Mouse (Mus musculus) spleen, adult 2 months (tissue): ENCODE results near the gene Serpinb9. TPM values are rescaled to one million over a fixed set of nuclear protein-coding genes. Genes with fewer than 3 reads are reported as not detected.

ENCODE experiments used
- DNase-seq, 2 experiments: peaks; one replicate each; pipeline versions ENCODE4 v3.0.0 to v3.0.0-alpha.2; 2012 to 2021; ENCODE audit warnings: low spot score in 2 of 2, low read depth in 1 of 2
- H3K27ac ChIP-seq: fragments of 200-500 bp; 2 replicates; pipeline ENCODE4 v1.5.1; 2012; ENCODE audit warnings: low read length, inconsistent platforms; ENCODE audit not compliant: insufficient read depth
- H3K27me3 ChIP-seq: fragments of 200-500 bp; 2 replicates; pipeline ENCODE4 v1.6.1; 2012; ENCODE audit warnings: mild to moderate bottlenecking, moderate library complexity, low read length, inconsistent platforms; ENCODE audit not compliant: control insufficient read depth, insufficient read depth
- H3K36me3 ChIP-seq: fragments of 200-500 bp; 2 replicates; pipeline ENCODE4 v1.6.1; 2012; ENCODE audit warnings: mild to moderate bottlenecking, low read length, inconsistent platforms; ENCODE audit not compliant: control insufficient read depth, insufficient read depth
- H3K4me1 ChIP-seq: fragments of 200-500 bp; 2 replicates; pipeline ENCODE4 v1.6.1; 2011; ENCODE audit warnings: inconsistent platforms; ENCODE audit not compliant: control insufficient read depth, insufficient read depth, insufficient read length
- H3K4me3 ChIP-seq: fragments of 200-500 bp; 2 replicates; pipeline ENCODE4 v1.5.1; 2011; ENCODE audit warnings: mild to moderate bottlenecking, inconsistent platforms; ENCODE audit not compliant: insufficient read depth, insufficient read length; ENCODE audit errors: extremely low read depth
- CTCF ChIP-seq: fragments of 200-500 bp; IDR thresholded peaks from 2 replicates; pipeline ENCODE4 v1.5.1; 2011; ENCODE audit warnings: mild to moderate bottlenecking, inconsistent platforms; ENCODE audit not compliant: insufficient read depth, insufficient read length, insufficient replicate concordance; ENCODE audit errors: extremely low read depth
- POLR2A ChIP-seq: fragments of 200-500 bp; IDR thresholded peaks from 2 replicates; pipeline ENCODE4 v1.6.1; 2011; ENCODE audit warnings: low read depth, low read length, inconsistent platforms
- WGBS: fragments of 180-500 bp; shearing (Covaris S2); methylation state at CpG from one replicate; pipeline ENCODE4 v1.1.7; 2018; 5-methylcytosine and 5-hydroxymethylcytosine counted together
- polyA plus RNA-seq: library from polyadenylated mRNA; depleted of rRNA; stranded (reverse); fragments of >200 nt; gene quantifications from 2 replicates; pipeline ENCODE4 v1.2.3, GENCODE M21; 2012

Serpinb9 gene
- polyA plus RNA-seq, 1 experiment: 7.0 TPM

GRCm38 (mm10) chr13:33001341-33001740, 1.7 kb upstream of the Serpinb9 start:
- no peak for TF ChIP-seq CTCF
- TF ChIP-seq POLR2A: no peak
- Histone ChIP-seq H3K4me1 (peaks cover 5% of the 10 kb centered on the region; the same call in 1 of the 2 replicates), H3K27ac (no peak overlapping the region), H3K27me3 (no peaks in the 10 kb centered on the region), H3K4me3 (no peak overlapping the region), H3K36me3 (no peaks in the 10 kb centered on the region)
- peak in 1 of 2 experiments; percentile 18 for DNase-seq
- WGBS: 69% methylated on average over 5 of the region's 5 CpGs

GRCm38 (mm10) chr13:33003523-33004413, 718 bp downstream of the Serpinb9 start:
- Histone ChIP-seq H3K27me3 (no peaks in the 10 kb centered on the region), H3K4me1 (peaks cover 5% of the 10 kb centered on the region; the same call in 1 of the 2 replicates), H3K36me3 (peaks cover 3% of the 10 kb centered on the region), H3K27ac (peak overlapping the region; percentile 49), H3K4me3 (peak overlapping the region; percentile 56)
- no peak for TF ChIP-seq POLR2A
- TF ChIP-seq CTCF: no peak
- no peak for DNase-seq
- WGBS: 31% methylated on average over 9 of the region's 9 CpGs

GRCm38 (mm10) chr13:33004414-33005105, 1.5 kb downstream of the Serpinb9 start:
- Histone ChIP-seq H3K36me3 (peaks cover 8% of the 10 kb centered on the region), H3K27ac (peak overlapping the region; percentile 35), H3K27me3 (no peaks in the 10 kb centered on the region), H3K4me3 (peak overlapping the region; percentile 56), H3K4me1 (peaks cover 5% of the 10 kb centered on the region; the same call in 1 of the 2 replicates)
- DNase-seq: peak; percentile 42 to 74
- 10% methylated on average over 12 of the region's 12 CpGs for WGBS
- peak; percentile 63; the same call in 1 of the 2 replicates for TF ChIP-seq CTCF
- TF ChIP-seq POLR2A: no peak; the same call in 1 of the 2 replicates

- Histone ChIP-seq H3K27me3 (no peaks in the 10 kb centered on the region), H3K36me3 (peaks cover 13% of the 10 kb centered on the region), H3K4me1 (peaks cover 5% of the 10 kb centered on the region; the same call in 1 of the 2 replicates), H3K27ac (peak overlapping the region; percentile 57; the same call in 1 of the 2 replicates), H3K4me3 (peak overlapping the region; percentile 5; the same call in 1 of the 2 replicates)
- WGBS: 69% methylated on average over 2 of the region's 2 CpGs
- TF ChIP-seq POLR2A (no peak), CTCF (no peak)
- no peak for DNase-seq
These were observed 2.5 kb downstream of the Serpinb9 start for GRCm38 (mm10) chr13:33005501-33006075.

GRCm38 (mm10) chr13:33006555-33006954, 3.5 kb downstream of the Serpinb9 start:
- WGBS: 87% methylated on average over 3 of the region's 3 CpGs
- H3K27ac ChIP-seq: no peak overlapping the region
- no peaks in the 10 kb centered on the region for H3K27me3 ChIP-seq
- no peak for DNase-seq
- TF ChIP-seq POLR2A: no peak
- H3K4me1 ChIP-seq: peaks cover 5% of the 10 kb centered on the region; the same call in 1 of the 2 replicates
- no peak overlapping the region for H3K4me3 ChIP-seq
- H3K36me3 ChIP-seq: peaks cover 13% of the 10 kb centered on the region

- Histone ChIP-seq H3K36me3 (peaks cover 18% of the 10 kb centered on the region), H3K27ac (no peak overlapping the region), H3K4me1 (no peaks in the 10 kb centered on the region), H3K4me3 (no peak overlapping the region), H3K27me3 (no peaks in the 10 kb centered on the region)
- TF ChIP-seq POLR2A: no peak
- no peak for TF ChIP-seq CTCF
- 83% methylated on average over 1 of the region's 1 CpGs for WGBS
- DNase-seq: no peak
These were observed 9.3 kb downstream of the Serpinb9 start for GRCm38 (mm10) chr13:33012395-33012794.
